Mouse (Mus musculus): ENCODE results near the gene 1500009C09Rik. TPM values are rescaled to one million over a fixed set of nuclear protein-coding genes. Genes with fewer than 3 reads are reported as not detected.

The 1500009C09Rik gene
- total and polyA plus RNA-seq, 3 experiments: not detected

- H3K4me3 ChIP-seq (replicated peaks in 1 of 3; ENCODE audit: low read depth in 2 of 3, low read length in 2 of 3, poor library complexity in 1 of 3): peak overlapping the region; percentile 74 to 98 (median 93)
- peaks cover 16 to 47% of the 10 kb centered on the region in 2 experiments for H3K4me1 ChIP-seq (ENCODE audit: control insufficient read depth in 1 of 2, insufficient read depth in 2 of 2)
- H3K9me3 ChIP-seq (replicated peaks; ENCODE audit: low read length): peaks cover 3% of the 10 kb centered on the region
- H3K4me2 ChIP-seq (ENCODE audit: insufficient read depth, low read depth, poor library complexity, severe bottlenecking): peak overlapping the region; percentile 88
- H3K9ac ChIP-seq (ENCODE audit: insufficient read depth, low read depth): peak overlapping the region; percentile 82
- H3K79me2 ChIP-seq (replicated peaks; ENCODE audit: control insufficient read depth, extremely low read depth, insufficient read depth, poor library complexity, severe bottlenecking): peaks cover 71% of the 10 kb centered on the region
- in situ Hi-C loops (cut with MboI; ENCODE audit: low pct_ligation_motif_present, low pct_unique_long_range_greater_than_20kb, low sequenced_read_pairs): loop anchor here (10.0 kb wide), 1 partner anchor 67 kb away; the partner anchor contains the start of gene Srebf2
- H3K27ac ChIP-seq (ENCODE audit: insufficient read depth, low read depth): peak overlapping the region; percentile 77
- no peaks in the 10 kb centered on the region for H3K27me3 ChIP-seq (replicated peaks)
- TF ChIP-seq ZNF384 (IDR thresholded peaks at IDR 0.05; ENCODE audit: low read depth, low read length) (no peak), MAFK (IDR thresholded peaks at IDR 0.05; ENCODE audit: insufficient replicate concordance, low read length) (no peak), NELFE (IDR thresholded peaks at IDR 0.05; ENCODE audit: low read depth, low read length) (peak; percentile 68; the same call in 1 of the 2 replicates), GABPA (IDR thresholded peaks at IDR 0.05; ENCODE audit: insufficient replicate concordance, low read depth, low read length) (no peak), POLR2AphosphoS2 (IDR thresholded peaks at IDR 0.05; ENCODE audit: low read depth, low read length) (peak; percentile 53), RAD21 (IDR thresholded peaks at IDR 0.05; ENCODE audit: low read depth, low read length) (peak; percentile 4), USF2 (conservative IDR thresholded peaks at IDR 0.05; ENCODE audit: low read depth, low read length) (no peak), BHLHE40 (IDR thresholded peaks at IDR 0.05; ENCODE audit: low read depth, low read length) (peak; percentile 86), KAT2A (IDR thresholded peaks at IDR 0.05; ENCODE audit: insufficient replicate concordance, low read length) (no peak), PAX5 (IDR thresholded peaks at IDR 0.05; ENCODE audit: low read length) (no peak), JUN (IDR thresholded peaks at IDR 0.05; ENCODE audit: insufficient read depth, low read depth, low read length) (no peak), POLR2A (IDR thresholded peaks at IDR 0.05; ENCODE audit: low read depth, low read length) (peak; percentile 57; the same call in 1 of the 2 replicates), JUND (conservative IDR thresholded peaks at IDR 0.05; ENCODE audit: low read depth, low read length) (no peak), CTCF (conservative IDR thresholded peaks at IDR 0.05 in 1 of 2, IDR thresholded peaks at IDR 0.05 in 1 of 2; ENCODE audit: low read depth in 2 of 2, low read length in 2 of 2) (peak in 1 of 2 experiments; percentile 35; a peak in 2 of 4 replicates), IRF4 (IDR thresholded peaks at IDR 0.05; ENCODE audit: low read depth, low read length) (peak; percentile 27; the same call in 1 of the 2 replicates), SIN3A (IDR thresholded peaks at IDR 0.05; ENCODE audit: low read length) (no peak; the same call in 1 of the 2 replicates), UBTF (IDR thresholded peaks at IDR 0.05; ENCODE audit: low read depth, low read length) (peak; percentile 84; the same call in 1 of the 2 replicates), MYC (IDR thresholded peaks at IDR 0.05; ENCODE audit: low read depth, low read length) (no peak)
- DNase-seq (ENCODE audit: extremely low read depth): no peak
- dilution Hi-C loops (cut with MboI; ENCODE audit: extremely low pct_ligation_motif_present, extremely low pct_unique_long_range_greater_than_20kb, low sequenced_read_pairs): no loop called here
- peaks cover 14 to 39% of the 10 kb centered on the region in 2 experiments for H3K36me3 ChIP-seq (replicated peaks in 1 of 2; ENCODE audit: control insufficient read depth in 1 of 2, insufficient read depth in 1 of 2, low read length in 1 of 2)
These were observed 40.1 kb upstream of the 1500009C09Rik start for GRCm38 (mm10) chr15:82211911-82212751.

- peaks cover 69% of the 10 kb centered on the region for H3K79me2 ChIP-seq (replicated peaks; ENCODE audit: control insufficient read depth, extremely low read depth, insufficient read depth, poor library complexity, severe bottlenecking)
- no peaks in the 10 kb centered on the region for H3K27me3 ChIP-seq (replicated peaks)
- dilution Hi-C loops (cut with MboI; ENCODE audit: extremely low pct_ligation_motif_present, extremely low pct_unique_long_range_greater_than_20kb, low sequenced_read_pairs) (no loop called here), in situ Hi-C loops (cut with MboI; ENCODE audit: low pct_ligation_motif_present, low pct_unique_long_range_greater_than_20kb, low sequenced_read_pairs) (loop anchor here (10.0 kb wide), 1 partner anchor 68 kb away; the partner anchor contains the start of gene Srebf2)
- peak within 1 kb of the TSS; percentile 82 for H3K9ac ChIP-seq (ENCODE audit: insufficient read depth, low read depth)
- H3K36me3 ChIP-seq (replicated peaks in 1 of 2; ENCODE audit: control insufficient read depth in 1 of 2, insufficient read depth in 1 of 2, low read length in 1 of 2): peaks cover 8 to 33% of the 10 kb centered on the region in 2 experiments
- peaks cover 16 to 50% of the 10 kb centered on the region in 2 experiments for H3K4me1 ChIP-seq (ENCODE audit: control insufficient read depth in 1 of 2, insufficient read depth in 2 of 2)
- H3K27ac ChIP-seq (ENCODE audit: insufficient read depth, low read depth): peak within 1 kb of the TSS; percentile 77
- H3K4me3 ChIP-seq (replicated peaks in 1 of 3; ENCODE audit: low read depth in 2 of 3, low read length in 2 of 3, poor library complexity in 1 of 3): peak within 1 kb of the TSS; percentile 74 to 98 (median 93)
- no peaks in the 10 kb centered on the region for H3K9me3 ChIP-seq (replicated peaks; ENCODE audit: low read length)
- H3K4me2 ChIP-seq (ENCODE audit: insufficient read depth, low read depth, poor library complexity, severe bottlenecking): peak within 1 kb of the TSS; percentile 88
- 0 out of 2 replicates have a peak, but pooled peaks have one; percentile 51 for TF ChIP-seq TCF12 (IDR thresholded peaks at IDR 0.05; ENCODE audit: low read depth, low read length)
- TF ChIP-seq POLR2A (IDR thresholded peaks at IDR 0.05; ENCODE audit: low read depth, low read length): peak; percentile 46; the same call in 1 of the 2 replicates
- TF ChIP-seq USF2 (conservative IDR thresholded peaks at IDR 0.05; ENCODE audit: low read depth, low read length): no peak
- DNase-seq (ENCODE audit: extremely low read depth): no peak
These were observed 39.5 kb upstream of the 1500009C09Rik start, which contains the start of gene Shisa8 for GRCm38 (mm10) chr15:82212752-82213063. Gene Shisa8, minus strand, starts transcription at chr15:82212815.
